Mouse (Mus musculus): Measurements from ENCODE around the gene Ppm1n.

Gene Ppm1n

DNA sequence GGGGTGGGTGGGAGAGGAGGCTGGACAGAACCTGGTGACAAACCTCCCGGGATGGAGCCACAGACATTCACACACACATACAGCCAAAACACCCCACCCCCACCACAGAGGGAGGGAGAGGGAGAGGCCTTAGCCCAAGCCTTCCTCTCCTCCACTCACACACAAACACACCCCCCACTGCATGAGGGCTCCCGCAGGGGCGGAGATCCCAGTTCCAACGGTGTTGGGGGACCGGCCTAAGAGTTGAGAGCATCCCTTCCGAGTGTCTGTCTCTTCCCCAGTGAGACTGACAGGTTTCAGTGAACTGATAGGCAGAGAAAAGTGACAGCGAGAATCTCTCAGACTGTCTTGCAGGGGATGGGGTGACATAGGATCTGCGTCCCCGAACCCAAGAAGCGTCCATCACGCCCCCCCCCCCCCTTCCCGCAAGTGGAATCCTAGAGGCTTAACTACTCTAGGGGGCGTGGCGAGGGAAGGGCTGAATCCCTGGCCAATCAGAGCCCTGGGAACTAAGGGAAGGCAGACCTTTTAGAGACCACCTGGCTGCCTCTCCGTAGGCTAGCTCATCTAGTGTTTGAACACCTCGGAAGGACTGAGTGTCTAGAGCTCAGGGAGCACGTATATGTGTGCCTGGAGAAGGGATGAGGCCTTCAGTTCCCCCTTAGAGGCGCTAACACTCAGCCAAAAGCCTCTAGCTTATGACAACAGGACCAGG is 28.0 kb upstream of the Ppm1n start:
- DNase-seq (ENCODE audit: low read depth, low spot score), result no peak

DNA sequence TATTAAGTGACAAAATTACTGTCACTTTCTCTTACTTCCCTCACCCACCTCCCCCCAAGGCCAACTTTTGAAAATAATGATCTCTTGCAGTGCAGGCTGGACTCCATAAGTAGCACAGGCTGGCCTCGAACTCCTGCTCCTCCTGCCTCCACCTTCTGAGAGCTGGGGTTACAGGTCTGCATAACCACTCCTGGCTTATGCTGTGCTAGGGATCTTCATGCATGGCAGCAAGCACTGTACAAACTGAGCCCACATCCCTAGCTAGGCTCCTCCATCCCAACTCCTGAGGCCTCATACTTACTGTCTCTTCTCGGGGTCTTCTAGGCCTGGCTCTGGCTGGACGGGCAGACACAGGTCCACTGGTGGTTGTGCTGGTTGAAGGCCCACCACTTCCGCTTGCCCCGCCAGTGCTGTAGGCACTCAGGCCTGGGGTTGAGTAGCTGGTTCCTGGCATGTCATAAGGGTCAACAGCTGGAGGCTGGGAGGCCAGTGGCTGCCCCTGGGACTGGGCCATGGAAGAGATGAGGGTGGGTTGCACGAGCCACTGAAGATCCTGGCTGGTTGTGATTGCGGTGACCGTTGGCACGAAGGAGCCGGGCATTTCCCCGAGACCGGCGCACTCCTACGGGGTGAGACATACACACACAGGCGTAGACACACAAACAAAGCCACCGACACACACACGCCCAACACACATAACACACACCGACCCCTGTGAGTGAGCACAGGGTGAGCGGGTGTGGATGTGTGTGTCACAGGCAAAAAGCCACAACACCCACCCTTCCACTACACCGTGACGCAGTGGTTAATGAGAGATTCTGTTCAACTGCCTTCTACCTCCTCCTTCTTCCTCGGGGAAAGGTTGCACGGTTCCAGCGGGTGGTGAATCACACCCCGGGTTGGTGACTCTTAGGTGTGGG is 27.2 kb upstream of the Ppm1n start:
- no peak for DNase-seq (ENCODE audit: low read depth, low spot score)

DNA sequence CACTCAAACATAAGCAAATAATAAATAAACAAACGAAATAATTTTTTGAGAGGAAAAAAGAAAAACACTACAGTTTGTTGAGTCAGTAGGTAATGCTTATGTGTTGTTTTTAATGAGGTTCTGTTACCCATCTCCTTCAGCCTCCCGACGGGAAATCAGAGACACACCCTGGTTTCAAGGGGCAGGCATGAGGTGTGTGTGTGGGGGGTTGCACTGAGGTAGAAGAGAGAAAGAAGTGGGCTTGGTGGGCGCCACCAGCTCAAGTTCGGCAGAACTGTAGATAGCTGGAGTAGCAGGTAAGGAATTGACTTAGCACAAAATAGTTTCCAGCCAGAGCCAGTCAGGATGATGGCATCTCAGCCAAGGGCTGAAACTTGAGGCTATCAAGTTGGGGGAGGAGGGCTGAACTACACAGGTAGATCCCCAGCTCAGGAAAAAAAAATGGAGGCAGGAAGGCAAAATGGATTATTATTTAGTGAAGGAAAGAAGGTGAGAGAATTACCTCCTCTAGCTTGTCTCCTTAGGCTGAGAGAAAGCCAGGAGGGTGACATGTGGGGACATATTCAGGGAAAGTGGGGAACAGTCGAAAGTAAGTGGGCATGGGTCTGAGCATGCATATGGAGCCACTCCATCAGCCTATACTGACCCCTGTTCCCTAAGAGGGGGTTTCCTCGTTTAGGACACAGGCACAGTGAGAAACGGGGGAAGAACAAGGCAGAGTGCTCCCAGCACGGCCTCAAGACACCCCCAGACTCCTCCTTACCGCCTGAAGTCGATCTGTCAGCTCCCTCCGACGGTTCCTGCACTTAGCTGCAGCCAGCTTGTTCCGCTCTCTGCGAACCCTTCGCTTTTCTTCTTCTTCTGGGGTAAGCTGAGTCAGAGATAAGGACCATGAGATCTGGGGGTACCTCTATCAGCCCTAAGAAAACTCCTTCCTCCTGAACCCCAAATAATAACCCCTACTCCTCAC is 26.2 kb upstream of the Ppm1n start:
- no peak for DNase-seq (ENCODE audit: low read depth, low spot score)

DNA sequence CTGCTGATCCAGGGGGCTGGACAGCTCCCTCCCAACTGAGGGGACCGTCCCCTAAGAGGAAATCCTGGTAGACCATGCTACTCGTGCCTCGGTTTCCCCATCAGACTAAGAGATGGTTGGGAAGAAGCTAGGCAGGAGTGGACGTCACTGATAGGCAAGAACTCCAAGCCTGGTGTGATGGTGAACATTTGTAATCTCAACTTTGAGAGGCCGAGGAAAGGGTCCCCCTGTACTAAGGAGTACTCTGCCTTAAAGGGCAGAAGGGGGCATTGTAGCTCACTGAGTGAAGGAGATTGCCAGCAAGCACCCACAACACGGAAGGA is 25.5 kb upstream of the Ppm1n start:
- no peak for DNase-seq (ENCODE audit: low read depth, low spot score)

DNA sequence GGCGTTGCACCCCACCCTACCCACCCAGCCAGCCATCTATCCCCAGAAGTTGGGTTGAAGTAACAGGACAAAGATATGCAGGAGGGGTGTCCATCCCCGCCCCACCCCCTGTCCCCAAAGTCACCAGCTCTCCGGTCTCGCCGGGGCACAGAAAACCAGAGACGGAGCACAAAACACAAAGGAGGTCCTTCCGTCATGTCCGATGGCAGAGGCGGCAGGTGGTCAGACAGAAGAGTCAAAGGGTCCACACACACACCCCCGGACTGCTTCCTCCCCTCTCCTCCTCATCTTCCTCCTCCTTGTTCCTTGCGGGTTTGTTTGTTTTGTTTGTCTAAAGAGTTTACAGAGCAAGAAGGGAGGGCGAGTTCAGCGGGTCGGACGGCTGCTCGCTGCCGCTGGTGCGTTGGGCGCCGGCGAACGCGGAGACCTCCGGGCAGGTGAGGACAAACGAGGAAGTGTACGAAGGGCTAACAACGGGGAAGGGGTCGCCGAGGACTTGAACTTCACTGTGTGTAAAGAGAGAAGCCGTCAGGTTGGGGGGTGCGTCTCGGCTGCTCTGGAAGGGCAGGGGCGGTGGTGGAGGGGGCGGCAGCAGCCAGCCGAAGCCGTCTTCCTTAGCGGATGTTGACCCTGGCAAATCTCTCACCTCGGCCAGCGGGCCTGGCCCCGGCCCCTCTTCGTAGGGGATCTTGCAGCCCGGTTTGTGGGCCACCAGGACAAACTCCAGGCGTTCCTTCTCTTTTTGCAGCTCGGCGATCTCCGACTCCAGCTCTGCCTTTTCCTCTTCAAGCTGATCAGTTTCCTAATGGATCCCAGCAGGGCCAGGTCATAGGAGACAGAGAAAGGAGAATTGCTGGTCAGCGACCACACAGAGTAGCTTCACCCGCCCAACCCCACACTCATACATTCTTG is 24.9 kb upstream of the Ppm1n start:
- no peak for DNase-seq (ENCODE audit: low read depth, low spot score)

DNA sequence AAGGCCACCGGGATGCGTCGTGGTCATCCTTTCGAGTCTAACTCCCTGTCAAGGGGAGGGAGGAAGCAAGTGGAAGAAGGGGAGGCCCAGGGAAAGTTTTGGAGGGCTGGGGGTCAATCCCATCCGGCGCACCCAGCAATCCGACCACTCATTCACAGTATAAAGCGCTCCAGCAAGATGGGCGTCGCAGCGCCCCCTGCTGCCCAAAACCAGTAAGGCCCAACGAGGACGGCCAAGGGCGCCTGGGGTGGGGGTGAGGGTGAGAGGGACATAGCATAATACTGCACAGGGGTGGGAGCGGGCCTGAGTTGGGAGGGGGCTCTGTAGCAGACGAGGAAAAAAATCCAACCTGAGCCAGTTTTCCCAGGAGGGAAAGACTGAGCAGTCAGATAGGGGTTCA is 23.9 kb upstream of the Ppm1n start:
- DNase-seq (ENCODE audit: low read depth, low spot score), result no peak

DNA sequence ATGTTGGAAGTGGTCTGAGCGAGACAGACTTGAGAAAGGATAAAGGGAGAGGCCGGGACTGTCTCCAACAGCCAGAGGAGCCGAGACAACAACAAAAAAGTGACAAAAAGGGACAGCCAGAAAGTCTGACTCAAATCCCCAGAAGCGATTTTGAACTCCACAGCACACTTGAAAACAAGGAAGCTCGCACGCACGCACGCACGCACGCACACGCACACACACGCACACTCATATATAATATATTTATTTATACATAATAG is 23.1 kb upstream of the Ppm1n start:
- no peak for DNase-seq (ENCODE audit: low read depth, low spot score)

DNA sequence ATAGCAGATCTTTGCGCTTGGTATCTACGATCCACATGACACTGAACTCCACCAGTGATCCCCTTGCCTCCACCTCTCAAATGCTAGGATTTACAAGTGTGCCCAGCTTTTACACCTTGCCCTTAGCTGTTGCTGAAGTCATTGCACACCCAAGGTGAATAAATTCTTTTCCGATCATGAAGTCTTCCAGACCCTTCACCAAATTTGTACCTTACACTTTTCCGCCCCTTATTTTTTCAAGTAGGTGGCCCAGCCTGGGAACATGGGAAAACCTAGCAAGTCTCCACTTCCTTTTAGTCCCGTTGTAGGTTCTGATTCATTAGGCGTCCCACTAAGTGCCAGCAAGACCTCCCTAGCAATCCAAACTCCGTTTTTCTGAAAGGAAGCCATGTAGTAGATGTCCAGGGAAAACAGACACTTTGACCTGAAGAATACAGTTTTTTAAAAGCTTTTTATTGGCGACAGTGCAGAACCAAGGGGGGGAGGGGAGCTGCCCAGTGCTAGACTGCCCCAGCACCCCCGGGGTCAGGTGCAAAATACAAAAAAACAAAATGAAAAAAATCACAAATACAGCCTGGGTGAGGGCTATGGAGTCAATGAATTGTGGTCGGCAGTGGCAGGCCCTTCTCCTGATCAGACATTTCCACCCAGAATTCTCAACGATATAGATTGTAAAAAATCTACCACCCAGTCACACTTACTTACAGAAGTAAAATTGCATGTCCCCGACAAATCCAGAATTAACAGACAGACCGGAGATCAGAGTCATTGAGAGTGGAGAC is 22.6 kb upstream of the Ppm1n start:
- no peak for DNase-seq (ENCODE audit: low read depth, low spot score)

DNA sequence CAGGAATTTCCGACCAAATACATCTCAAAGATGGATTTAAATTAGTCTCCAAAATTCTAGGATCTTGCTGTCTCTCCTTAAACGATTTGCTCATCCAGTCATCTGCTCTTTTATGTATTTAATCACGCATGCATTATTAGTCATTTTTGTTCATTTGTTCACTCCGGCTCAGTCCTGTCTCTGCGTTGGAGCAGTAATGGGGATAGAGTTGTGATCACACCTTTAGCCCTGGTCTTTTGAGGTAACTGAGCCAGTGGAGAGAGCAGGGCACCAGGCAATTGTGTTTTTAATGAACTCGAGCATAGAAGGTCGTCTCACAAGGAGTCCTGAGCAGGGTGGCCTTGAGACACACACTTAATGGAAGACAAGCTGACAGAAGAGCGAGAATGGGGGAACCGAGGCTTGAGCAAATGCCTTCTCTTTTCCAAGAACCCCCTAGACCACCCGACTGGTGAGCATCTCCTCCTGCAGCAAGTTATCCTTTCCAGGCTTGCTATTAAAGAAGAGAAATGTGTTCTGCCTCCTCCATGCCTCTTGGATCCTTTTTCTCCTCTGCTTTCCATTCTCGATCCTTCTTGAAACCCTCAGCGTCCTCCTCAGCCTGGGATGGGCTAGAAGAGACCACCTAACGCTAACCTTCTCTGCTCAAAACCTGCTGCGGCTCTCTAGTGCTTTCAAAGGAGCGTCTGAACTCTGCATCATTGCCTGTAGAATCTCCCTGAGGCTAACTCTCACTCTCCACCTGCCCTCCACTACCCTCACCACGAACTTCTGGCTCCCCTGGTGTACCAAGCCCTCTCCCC is 21.8 kb upstream of the Ppm1n start:
- DNase-seq (ENCODE audit: low read depth, low spot score), result no peak

DNA sequence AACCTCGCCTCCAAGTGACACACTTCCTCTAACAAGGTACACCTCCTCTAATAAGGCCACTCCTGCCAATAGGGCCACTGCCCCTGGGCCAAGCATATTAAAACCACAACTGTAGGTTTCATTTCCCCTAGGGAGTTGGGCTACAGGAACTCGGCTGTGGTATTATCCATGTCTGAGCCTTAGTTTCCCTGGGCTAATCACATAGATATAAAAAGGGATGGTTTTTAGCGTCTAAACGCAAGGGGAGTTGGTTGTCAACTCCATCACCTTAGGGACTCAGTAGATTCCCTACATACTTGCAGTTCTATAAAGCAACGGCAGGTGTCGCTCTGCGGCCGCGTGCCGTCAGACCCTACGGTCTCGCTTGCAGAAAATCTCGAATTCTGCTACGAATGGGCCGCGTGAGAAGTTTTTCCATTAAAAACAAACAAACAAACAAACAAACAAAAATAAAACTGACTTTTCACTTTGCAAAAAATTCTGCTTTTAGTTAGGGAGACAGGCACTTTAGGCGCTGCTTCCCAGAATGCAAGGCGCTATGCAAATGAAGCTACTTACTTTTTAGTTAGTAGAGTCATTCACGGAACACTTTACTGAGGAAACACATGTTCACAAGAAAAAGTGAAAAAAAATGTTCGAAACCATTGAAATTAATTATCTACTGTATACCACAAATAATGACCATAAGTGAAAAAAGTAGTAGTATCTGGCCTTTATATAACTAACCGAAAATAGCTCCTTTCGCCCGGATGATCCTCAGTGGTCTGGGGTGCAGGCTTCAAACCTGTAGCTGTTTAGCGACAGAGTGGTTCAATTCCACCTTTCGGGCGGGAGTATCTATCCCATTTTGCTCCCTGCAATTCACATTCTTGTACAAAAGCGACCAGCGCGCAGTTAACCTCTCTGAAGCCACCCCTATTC is 20.9 kb upstream of the Ppm1n start:
- no peak for DNase-seq (ENCODE audit: low read depth, low spot score)

DNA sequence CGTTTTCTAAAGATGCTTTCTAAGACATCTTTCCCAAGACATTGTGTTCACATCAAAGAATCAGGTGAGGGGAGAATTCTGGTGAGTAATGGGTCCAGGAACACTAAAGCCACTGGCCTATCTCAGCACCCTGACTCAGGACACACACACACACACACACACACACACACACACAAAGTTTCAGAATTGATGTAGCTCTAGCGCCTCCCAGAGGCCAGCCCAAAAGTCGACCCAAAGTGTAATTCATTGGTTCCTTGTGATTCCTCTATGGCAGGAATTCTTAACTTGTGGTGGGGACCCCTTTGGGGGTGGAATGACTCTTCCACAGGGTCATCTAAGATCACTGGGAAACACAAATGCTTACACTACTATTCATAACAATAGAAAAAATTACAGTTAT is 19.3 kb upstream of the Ppm1n start:
- no peak for DNase-seq (ENCODE audit: low read depth, low spot score)

DNA sequence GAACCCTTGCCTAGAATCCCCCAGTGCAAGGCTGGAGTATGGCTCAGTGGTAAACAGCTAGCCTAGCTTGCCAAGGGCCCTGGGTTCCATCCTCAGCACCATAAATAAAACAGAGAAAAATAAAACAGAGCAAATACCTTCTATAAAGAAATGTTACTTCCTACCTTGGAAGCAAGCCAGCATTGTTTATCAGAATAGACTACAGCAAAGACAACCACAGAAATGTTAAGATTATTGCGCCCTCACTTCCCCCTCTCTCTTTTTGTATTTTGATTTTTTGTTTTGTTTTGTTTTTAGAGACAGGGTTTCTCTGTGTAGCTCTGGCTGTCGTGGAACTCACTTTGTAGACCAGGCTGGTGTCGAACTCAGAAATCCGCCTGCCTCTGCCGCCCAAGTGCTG is 17.9 kb upstream of the Ppm1n start:
- no peak for DNase-seq (ENCODE audit: low read depth, low spot score)

DNA sequence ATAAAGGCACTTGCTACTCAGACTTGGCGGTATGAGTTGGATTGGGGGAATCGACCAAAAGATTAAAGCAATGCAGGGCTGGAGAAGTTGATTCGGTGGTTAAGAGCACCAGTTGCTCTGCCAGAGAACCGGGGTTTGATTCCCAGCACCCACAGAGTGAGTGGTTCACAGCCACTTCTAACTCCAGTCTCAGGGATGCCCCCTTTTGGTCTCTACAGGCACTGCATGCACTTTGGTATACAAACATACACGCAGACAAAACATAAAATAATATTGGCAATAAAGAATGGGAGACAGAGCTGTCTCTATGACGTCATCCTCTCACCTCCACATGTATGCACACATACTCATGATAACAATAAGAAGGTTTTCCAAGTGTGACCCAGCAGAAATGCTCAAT is 17.2 kb upstream of the Ppm1n start:
- DNase-seq (ENCODE audit: low read depth, low spot score), result no peak

DNA sequence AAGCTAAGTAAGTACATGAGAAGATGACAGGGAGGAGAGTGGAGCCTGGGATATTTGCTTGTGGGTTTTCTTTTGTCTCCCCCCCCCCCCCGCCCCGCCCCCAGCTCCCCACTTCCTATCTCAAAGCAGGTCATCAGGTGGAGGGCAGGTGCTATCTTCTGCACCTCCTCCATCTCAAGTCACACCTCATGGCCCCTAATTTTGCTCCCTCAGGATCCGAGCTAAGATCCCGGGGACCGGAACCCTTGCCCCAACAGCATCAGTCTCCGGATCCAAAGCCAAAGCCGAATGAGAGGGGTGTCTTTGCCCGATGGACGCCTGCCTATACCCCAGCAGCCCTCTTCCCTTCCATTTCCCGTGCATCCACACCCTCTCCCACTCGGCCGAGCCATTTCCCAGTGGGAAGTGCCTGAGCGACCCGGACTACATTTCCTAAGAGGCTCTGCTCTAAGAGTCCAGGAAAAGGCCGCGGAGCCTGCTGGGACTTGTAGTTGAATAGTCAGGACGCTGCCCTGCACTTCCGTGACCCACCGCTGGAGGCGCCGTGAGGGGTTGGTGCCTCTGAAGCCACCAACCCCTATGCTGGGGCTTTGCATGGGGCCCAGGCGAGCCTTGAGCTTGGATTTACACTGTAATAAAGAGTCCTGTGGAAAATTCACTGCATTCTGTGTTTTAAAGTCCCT is 15.8 kb upstream of the Ppm1n start:
- no peak for DNase-seq (ENCODE audit: low read depth, low spot score)

DNA sequence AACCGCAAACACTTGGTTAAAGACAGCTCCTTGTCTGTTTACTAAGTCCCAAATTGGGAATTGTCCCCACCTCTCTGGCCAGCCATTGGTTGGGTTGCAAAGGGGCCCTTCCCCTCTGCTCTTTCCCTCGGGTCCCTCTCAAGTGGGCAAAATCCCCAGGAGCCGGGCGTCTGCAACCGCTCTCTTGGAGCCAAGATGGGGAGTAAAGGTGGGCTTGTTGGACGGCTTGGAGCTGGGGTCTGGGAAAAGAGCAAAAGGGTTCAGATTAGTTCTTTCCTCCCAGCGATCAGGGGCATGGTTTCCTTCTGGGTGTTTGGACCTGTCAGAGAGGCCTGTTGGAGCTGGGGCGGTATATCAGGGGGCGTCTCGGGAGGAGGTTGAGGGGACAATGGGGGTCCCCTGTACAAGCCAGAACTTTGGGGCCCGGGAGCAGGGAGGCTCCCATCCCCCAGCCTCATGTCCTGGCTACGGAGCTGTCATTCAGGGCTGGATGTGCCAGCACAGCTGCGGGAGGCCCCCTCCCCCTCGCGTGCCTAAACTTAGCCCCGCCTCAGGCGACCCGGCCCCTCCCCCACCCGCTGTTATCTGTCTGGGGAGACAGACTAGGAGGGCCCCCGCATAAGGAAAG is 11.2 kb upstream of the Ppm1n start:
- no peak for DNase-seq (ENCODE audit: low read depth, low spot score)

DNA sequence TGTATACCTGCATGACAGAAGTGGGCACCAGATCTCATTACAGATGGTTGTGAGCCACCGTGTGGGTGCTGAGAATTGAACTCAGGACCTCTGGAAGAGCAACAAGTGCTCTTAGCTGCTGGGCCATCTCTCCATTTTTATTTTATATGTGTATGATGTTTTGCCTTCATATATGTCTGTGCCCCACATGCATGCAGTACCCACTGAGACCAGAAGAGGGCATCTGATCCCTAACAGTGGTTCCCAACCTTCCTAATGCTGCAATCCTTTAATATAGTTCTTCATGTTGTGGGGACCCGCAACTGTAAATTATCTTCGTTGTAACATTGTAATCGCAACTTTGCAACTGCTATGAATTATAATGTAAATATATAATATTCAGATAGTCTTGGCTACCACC is 4.9 kb upstream of the Ppm1n start:
- no peak for DNase-seq (ENCODE audit: low read depth, low spot score)

DNA sequence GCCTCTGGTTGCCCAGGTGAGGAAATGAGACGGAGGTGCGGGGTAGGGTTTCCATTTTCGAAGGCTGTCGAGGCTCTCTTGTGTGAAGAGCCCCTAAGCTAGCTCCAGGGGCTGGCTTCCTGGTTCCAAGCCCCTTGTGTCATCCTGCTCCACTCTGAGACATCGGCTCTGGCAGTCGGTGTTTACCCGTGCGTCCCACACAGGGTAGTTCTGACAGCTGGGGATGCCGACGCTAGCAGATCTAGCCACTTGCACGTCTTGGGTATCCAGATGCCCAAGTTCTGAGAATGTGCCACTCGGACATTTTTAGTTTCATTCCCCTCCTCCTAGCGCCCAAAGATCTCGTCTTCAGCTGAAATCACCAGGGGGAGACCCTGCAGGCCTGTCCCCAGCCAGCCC is 3.5 kb upstream of the Ppm1n start:
- no peak for DNase-seq (ENCODE audit: low read depth, low spot score)
